In the genomic region with DNA sequence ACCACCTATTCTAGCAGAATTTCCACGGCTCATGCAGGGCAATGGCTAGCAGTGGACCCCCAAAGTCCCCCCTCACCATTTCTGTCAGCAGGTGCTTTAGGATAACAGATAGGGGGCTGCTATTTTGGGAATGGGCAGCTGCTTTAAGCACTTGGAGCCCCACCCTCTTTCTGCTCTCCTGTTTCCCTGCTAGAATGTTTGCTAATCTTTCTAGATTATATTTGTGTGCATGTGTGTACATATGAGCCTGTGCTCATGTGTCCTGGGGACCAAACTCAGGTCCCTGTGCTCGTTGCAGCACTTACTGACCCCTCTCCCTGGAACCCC, we compare ENCODE assay signal across 21 mouse cellular contexts. TPM values are rescaled to one million over a fixed set of nuclear protein-coding genes. Genes with fewer than 3 reads are reported as not detected.
A peak's percentile ranks its signal among the peaks of the same experiment; 100 is the strongest.
DNase-seq lines count a peak whose midpoint lies in the region; ATAC-seq and TF ChIP-seq lines count a peak whose summit lies in the region.
"Had no signal": no experiment of that assay in that cellular context is flagged by ENCODE, and none has a peak within 500 bp of the region (broad histone marks: within the 10 kb centered on the region; RNA-seq: fewer than 3 reads in every experiment).

No protein-coding gene starts in this region.

- no peak overlapping the region for H3K9ac ChIP-seq in heart, embryonic 13.5 days
- no peak overlapping the region for H3K9ac ChIP-seq in heart, embryonic 16.5 days (ENCODE audit: low read length)
- H3K9ac ChIP-seq: forebrain, embryonic 13.5 days; hindbrain, embryonic 14.5 days had no signal

- H3K4me1 ChIP-seq in heart, embryonic 10.5 days: peaks cover 31% of the 10 kb centered on the region
- H3K4me1 ChIP-seq in heart, embryonic 13.5 days: peaks cover 43% of the 10 kb centered on the region
- peaks cover 19% of the 10 kb centered on the region for H3K4me1 ChIP-seq in heart, embryonic 16.5 days (ENCODE audit: control insufficient read depth, insufficient read depth, low read length)

- H3K4me2 ChIP-seq in heart, embryonic 13.5 days: peak overlapping the region; percentile 1
- no peak overlapping the region for H3K4me2 ChIP-seq in heart, embryonic 16.5 days (ENCODE audit: low read depth, low read length)
- H3K4me2 ChIP-seq in myocyte (ENCODE audit: low read depth): peak overlapping the region; percentile 47
- H3K4me2 ChIP-seq: forebrain, embryonic 13.5 days; hindbrain, embryonic 14.5 days had no signal

- H3K27ac ChIP-seq in heart, embryonic 10.5 days: peak overlapping the region; percentile 67
- peak overlapping the region; percentile 46 for H3K27ac ChIP-seq in heart, embryonic 13.5 days (replicated peaks)
- H3K27ac ChIP-seq in heart, embryonic 16.5 days (ENCODE audit: low read length): peak overlapping the region; percentile 78
- H3K27ac ChIP-seq: forebrain, embryonic 10.5 days; forebrain, embryonic 13.5 days; hindbrain, embryonic 14.5 days; hindbrain, postnatal 0 days had no signal

- 35% methylated on average over 2 of the region's 2 CpGs for WGBS in heart, embryonic 10.5 days
- WGBS in heart, embryonic 13.5 days: 24% methylated on average over 2 of the region's 2 CpGs
- WGBS in heart, embryonic 16.5 days: 41% methylated on average over 2 of the region's 2 CpGs

- no peak overlapping the region for H3ac ChIP-seq in myocyte (ENCODE audit: control insufficient read depth, insufficient read length)

- no peak for ATAC-seq in heart, embryonic 13.5 days (ENCODE audit: extremely low read depth, insufficient number of reproducible peaks, low FRiP score, low TSS enrichment)
- peak; percentile 39 for ATAC-seq in heart, embryonic 16.5 days (replicated peaks; ENCODE audit: extremely low read depth, insufficient read depth, low FRiP score)
- ATAC-seq: CD4-positive, CD25-positive, alpha-beta regulatory T cell, adult 4 months; hindbrain, postnatal 0 days; inflammation-experienced regulatory T-cells, adult 6 months; intestine, embryonic 16.5 days had no signal

- H3K79me2 ChIP-seq in myocyte (ENCODE audit: control insufficient read depth, insufficient read depth): no peaks in the 10 kb centered on the region

- DNase-seq in heart, embryonic 10.5 days (ENCODE audit: low spot score): no peak
- DNase-seq in heart, adult 18-20 months: no peak
- DNase-seq in heart, postnatal 14 days: no peak
- DNase-seq in heart, postnatal 10 days: no peak
- no peak for DNase-seq in layer of hippocampus, postnatal 10 days (ENCODE audit: low spot score in 2 of 2)
- DNase-seq: adrenal gland, adult 2 months; adrenal gland, postnatal 14 days; cerebellum, adult 11 months; gastrocnemius, postnatal 25 days; kidney, adult 18-20 months; kidney, adult 9 months had no signal

- H3K36me3 ChIP-seq in heart, embryonic 10.5 days: no peaks in the 10 kb centered on the region
- H3K36me3 ChIP-seq in heart, embryonic 13.5 days: no peaks in the 10 kb centered on the region
- H3K36me3 ChIP-seq in heart, embryonic 16.5 days (ENCODE audit: control insufficient read depth, insufficient read depth): no peaks in the 10 kb centered on the region
- no peaks in the 10 kb centered on the region for H3K36me3 ChIP-seq in myocyte (ENCODE audit: control insufficient read depth, insufficient read depth)
- H3K36me3 ChIP-seq: forebrain, embryonic 10.5 days had no signal

- intact Hi-C loops in heart, postnatal 14 days (cut with DNase I): no loop called here
- intact Hi-C loops in heart, postnatal 10 days (cut with DNase I): no loop called here

- H3K4me3 ChIP-seq in heart, embryonic 10.5 days: 0 out of 2 replicates have a peak overlapping the region, but pooled peaks have one; percentile 5
- H3K4me3 ChIP-seq in heart, embryonic 13.5 days: no peak overlapping the region
- no peak overlapping the region for H3K4me3 ChIP-seq in heart, embryonic 16.5 days (ENCODE audit: low read length)
- H3K4me3 ChIP-seq in myocyte: no peak overlapping the region
- H3K4me3 ChIP-seq: forebrain, embryonic 10.5 days; forebrain, embryonic 13.5 days had no signal

- no peaks in the 10 kb centered on the region for H3K9me3 ChIP-seq in heart, embryonic 10.5 days
- H3K9me3 ChIP-seq in heart, embryonic 13.5 days: no peaks in the 10 kb centered on the region
- no peaks in the 10 kb centered on the region for H3K9me3 ChIP-seq in heart, embryonic 16.5 days (replicated peaks; ENCODE audit: control insufficient read depth, low read length)
- H3K9me3 ChIP-seq: forebrain, embryonic 10.5 days had no signal

- H3K27me3 ChIP-seq in heart, embryonic 10.5 days (ENCODE audit: insufficient read depth, poor library complexity, severe bottlenecking): no peaks in the 10 kb centered on the region
- H3K27me3 ChIP-seq in heart, embryonic 13.5 days (replicated peaks): no peaks in the 10 kb centered on the region
- no peaks in the 10 kb centered on the region for H3K27me3 ChIP-seq in heart, embryonic 16.5 days (ENCODE audit: control insufficient read depth, insufficient read depth, low read length)
- H3K27me3 ChIP-seq in myocyte (ENCODE audit: control insufficient read depth, insufficient read depth, insufficient read length): no peaks in the 10 kb centered on the region
- H3K27me3 ChIP-seq: forebrain, embryonic 13.5 days had no signal

- no peak for TF ChIP-seq POLR2A in myocyte (IDR thresholded peaks at IDR 0.05; ENCODE audit: insufficient read length, low read depth)

TF ChIP-seq in myocyte, 11 proteins besides CTCF, POLR2A, EP300 and RAD21:
- TF ChIP-seq E2F4 (IDR thresholded peaks at IDR 0.05; ENCODE audit: insufficient read depth) (no peak), TCF12 (IDR thresholded peaks at IDR 0.05; ENCODE audit: insufficient read depth, poor library complexity, severe bottlenecking) (peak; percentile 59), MYOG (IDR thresholded peaks at IDR 0.05; ENCODE audit: control insufficient read depth in 1 of 3, insufficient read depth in 1 of 3, insufficient read length in 2 of 3, low read depth in 2 of 3) (peak in 2 of 3 experiments; percentile 67 to 76), MYOD1 (IDR thresholded peaks at IDR 0.05; ENCODE audit: control insufficient read depth in 1 of 3, insufficient read length in 2 of 3, low read depth in 2 of 3) (peak; percentile 8 to 55 (median 10)), POLR2AphosphoS2 (IDR thresholded peaks at IDR 0.05; ENCODE audit: insufficient read length, low read depth) (no peak)

RNA-seq across cellular contexts. Expression of a gene that starts 13.1 kb away (rescaled TPM):
- polyA plus RNA-seq in heart, embryonic 10.5 days (2016; fragmentation: Nextera tagmentation; extraction: Ambion mirVana): 36.3 and 49.1 TPM in 2 replicates
- 10 to 100 TPM; 16.7 to 20.4 TPM for total RNA-seq in heart, adult 18-20 months (2021)
- 27.9 and 30.0 TPM in 2 replicates for polyA plus RNA-seq in heart, embryonic 13.5 days (2015; fragmentation: Nextera tagmentation; extraction: Ambion mirVana)
- total RNA-seq in heart, postnatal 14 days (2021): 10 to 100 TPM; 15.3 to 20.0 TPM
- 28.1 and 32.0 TPM in 2 replicates for polyA plus RNA-seq in heart, embryonic 16.5 days (2015; fragmentation: Nextera tagmentation; extraction: Ambion mirVana)
- total RNA-seq in heart, postnatal 10 days (2021): 10 to 100 TPM; 21.8 to 23.2 TPM
- polyA plus RNA-seq in myocyte (2012; fragmentation: generic; extraction: Trizol): 25.4 TPM
- total RNA-seq in layer of hippocampus, postnatal 10 days (2021): 10 to 100 TPM; 27.9 to 29.7 TPM

RNA-seq across cellular contexts. Expression of a gene that starts 18.4 kb away (rescaled TPM):
- polyA plus RNA-seq in heart, embryonic 10.5 days (2016; fragmentation: Nextera tagmentation; extraction: Ambion mirVana): 71.2 and 87.1 TPM in 2 replicates
- total RNA-seq in heart, adult 18-20 months (2021): 10 to 100 TPM; 26.0 to 26.2 TPM
- polyA plus RNA-seq in heart, embryonic 13.5 days (2015; fragmentation: Nextera tagmentation; extraction: Ambion mirVana): 47.2 and 49.8 TPM in 2 replicates
- total RNA-seq in heart, postnatal 14 days (2021): 10 to 100 TPM; 36.2 to 38.2 TPM
- polyA plus RNA-seq in heart, embryonic 16.5 days (2015; fragmentation: Nextera tagmentation; extraction: Ambion mirVana): 35.8 and 41.6 TPM in 2 replicates
- total RNA-seq in heart, postnatal 10 days (2021): 10 to 100 TPM; 47.8 to 49.8 TPM
- polyA plus RNA-seq in myocyte (2012; fragmentation: generic; extraction: Trizol): 52.8 TPM
- total RNA-seq in layer of hippocampus, postnatal 10 days (2021): 10 to 100 TPM; 55.7 to 57.8 TPM
